Mouse (Mus musculus) liver, embryonic 14.5 days (tissue): ENCODE measurements around the gene Gfpt1. TPM values are rescaled to one million over a fixed set of nuclear protein-coding genes. Genes with fewer than 3 reads are reported as not detected.

Source experiments
- ATAC-seq: fragments of 200-750 bp; cut with Nextera tagmentation; 2 replicates; pipeline ENCODE4 v1.8.0; 2017; ENCODE audit warnings: moderate number of reproducible peaks, mild to moderate bottlenecking, moderate library complexity; ENCODE audit not compliant: insufficient read depth
- DNase-seq, 3 experiments: peaks; one replicate each; pipeline ENCODE4 v3.0.0-alpha.2; 2012 to 2013; ENCODE audit warnings: low read depth in 3 of 3, low spot score in 3 of 3
- H3K27ac ChIP-seq: fragments of 300-500 bp; sonication (generic); 2 replicates; pipeline ENCODE4 v1.5.1; 2014; ENCODE audit warnings: moderate library complexity, mild to moderate bottlenecking, control low read depth, inconsistent platforms
- H3K27me3 ChIP-seq: fragments of 300-500 bp; sonication (generic); 2 replicates; pipeline ENCODE4 v1.6.1; 2014; ENCODE audit warnings: mild to moderate bottlenecking, low read length, moderate library complexity; ENCODE audit not compliant: control insufficient read depth, insufficient read depth
- H3K36me3 ChIP-seq: fragments of 300-500 bp; sonication (generic); replicated peaks from 2 replicates; pipeline ENCODE4 v1.6.1; 2014; ENCODE audit warnings: low read depth; ENCODE audit not compliant: control insufficient read depth, insufficient read depth
- H3K4me1 ChIP-seq, 2 experiments: fragments of 200-500 bp in 1 of 2; fragments of 300-500 bp in 1 of 2; sonication (generic) in 1 of 2; replicated peaks; 2 replicates each; pipeline ENCODE4 v1.6.1; 2012 to 2014; ENCODE audit warnings: antibody characterized with exemption in 1 of 2, inconsistent platforms in 1 of 2, low read length in 1 of 2; ENCODE audit not compliant: control insufficient read depth in 2 of 2, insufficient read depth in 2 of 2
- H3K4me2 ChIP-seq: fragments of 300-500 bp; sonication (generic); 2 replicates; pipeline ENCODE4 v1.6.1; 2014; ENCODE audit warnings: low read depth, mild to moderate bottlenecking, control low read depth, moderate library complexity
- H3K4me3 ChIP-seq, 2 experiments: fragments of 200-500 bp in 1 of 2; fragments of 300-500 bp in 1 of 2; sonication (generic) in 1 of 2; 2 replicates each; pipeline ENCODE4 v1.5.1; 2012 to 2014; ENCODE audit warnings: low read depth in 2 of 2, low read length in 2 of 2, mild to moderate bottlenecking in 2 of 2, control low read depth in 1 of 2, inconsistent platforms in 1 of 2, moderate library complexity in 1 of 2; ENCODE audit not compliant: insufficient read depth in 1 of 2
- H3K9ac ChIP-seq: fragments of 300-500 bp; sonication (generic); replicated peaks from 2 replicates; pipeline ENCODE4 v1.6.1; 2014; ENCODE audit warnings: mild to moderate bottlenecking, control low read depth, moderate library complexity
- H3K9me3 ChIP-seq: fragments of 300-500 bp; sonication (generic); 2 replicates; pipeline ENCODE4 v1.6.1; 2016; ENCODE audit warnings: low read length, mixed read lengths; ENCODE audit not compliant: control insufficient read depth
- CTCF ChIP-seq: IDR thresholded peaks from 2 replicates; pipeline ENCODE4 v1.5.1; 2016; ENCODE audit warnings: antibody characterized with exemption, low read depth, control low read depth
- EP300 ChIP-seq: IDR thresholded peaks from 2 replicates; pipeline ENCODE4 v1.6.1; 2016; ENCODE audit warnings: antibody characterized with exemption, low read depth
- WGBS: fragments of 180-500 bp; shearing (Covaris S2); extraction: QIAGEN DNeasy Blood & Tissue Kit; methylation state at CpG from one replicate; pipeline ENCODE4 v1.1.7; 2014; ENCODE audit not compliant: insufficient replicate concordance; 5-methylcytosine and 5-hydroxymethylcytosine counted together
- polyA plus RNA-seq, 2 experiments: library from polyadenylated mRNA; depleted of rRNA in 1 of 2; stranded (reverse) in 1 of 2; unstranded in 1 of 2; fragments of >200 nt; fragmentation: Nextera tagmentation in 1 of 2; extraction: Ambion mirVana in 1 of 2; gene quantifications; 2 replicates each; pipeline versions ENCODE4 v1.2.1 to v1.2.3; 2012 to 2014

Gfpt1 gene
- polyA plus RNA-seq (2012; rRNA removed) (3.6 and 5.2 TPM in 2 replicates), polyA plus RNA-seq (2014; fragmentation: Nextera tagmentation; extraction: Ambion mirVana) (5.5 and 5.9 TPM in 2 replicates)

GRCm38 (mm10) chr6:87042337-87043130 lies at the start of gene Gfpt1:
Gene Gfpt1 (plus strand): TSS chr6:87042846.
- ATAC-seq (peak; percentile 96), DNase-seq (peak; percentile 82 to 85 (median 85))
- Histone ChIP-seq H3K36me3 (no peaks in the 10 kb centered on the region), H3K27ac (peak within 1 kb of the TSS; percentile 93), H3K27me3 (no peaks in the 10 kb centered on the region), H3K4me3 (peak within 1 kb of the TSS; percentile 74 to 82), H3K4me1 (peaks cover 8 to 15% of the 10 kb centered on the region in 2 experiments), H3K4me2 (peak within 1 kb of the TSS; percentile 94), H3K9me3 (no peaks in the 10 kb centered on the region), H3K9ac (peak within 1 kb of the TSS; percentile 83)
- WGBS: under 1% methylated on average over 68 of the region's 68 CpGs
- no peak for TF ChIP-seq EP300
- no peak for TF ChIP-seq CTCF

GRCm38 (mm10) chr6:86994254-86994653 lies 48.4 kb upstream of the Gfpt1 start:
- no peaks in the 10 kb centered on the region for H3K27me3 ChIP-seq

GRCm38 (mm10) chr6:86996629-86997307 lies 45.9 kb upstream of the Gfpt1 start:
- Histone ChIP-seq H3K36me3 (no peaks in the 10 kb centered on the region), H3K4me1 (no peaks in the 10 kb centered on the region), H3K27ac (no peak overlapping the region), H3K27me3 (no peaks in the 10 kb centered on the region), H3K9ac (no peak overlapping the region), H3K4me2 (no peak overlapping the region), H3K9me3 (no peaks in the 10 kb centered on the region), H3K4me3 (no peak overlapping the region)
- no peak for DNase-seq
- TF ChIP-seq EP300: no peak
- TF ChIP-seq CTCF: no peak
- WGBS: 77% methylated on average over 5 of the region's 5 CpGs
- ATAC-seq: no peak

More at GRCm38 (mm10) chr6:86994254-86994653, 48.4 kb upstream of the Gfpt1 start:
- no peak for ATAC-seq
- Histone ChIP-seq H3K9me3 (no peaks in the 10 kb centered on the region), H3K4me1 (no peaks in the 10 kb centered on the region), H3K4me2 (no peak overlapping the region), H3K36me3 (no peaks in the 10 kb centered on the region), H3K9ac (no peak overlapping the region), H3K4me3 (no peak overlapping the region), H3K27ac (no peak overlapping the region)
- TF ChIP-seq CTCF: no peak
- TF ChIP-seq EP300: no peak
- DNase-seq: no peak
- 27% methylated on average over 4 of the region's 4 CpGs for WGBS

GRCm38 (mm10) chr6:86997360-86997759 lies 45.3 kb upstream of the Gfpt1 start:
- ATAC-seq: no peak
- no peaks in the 10 kb centered on the region for H3K36me3 ChIP-seq
- no peaks in the 10 kb centered on the region for H3K27me3 ChIP-seq
- TF ChIP-seq EP300: no peak
- no peak for TF ChIP-seq CTCF
- no peak overlapping the region for H3K27ac ChIP-seq
- no peaks in the 10 kb centered on the region for H3K4me1 ChIP-seq
- H3K4me3 ChIP-seq: no peak overlapping the region
- DNase-seq: no peak
- H3K4me2 ChIP-seq: no peak overlapping the region
- H3K9ac ChIP-seq: no peak overlapping the region
- 73% methylated on average over 6 of the region's 6 CpGs for WGBS
- H3K9me3 ChIP-seq: no peaks in the 10 kb centered on the region

- Histone ChIP-seq H3K4me2 (no peak overlapping the region), H3K9me3 (no peaks in the 10 kb centered on the region), H3K36me3 (no peaks in the 10 kb centered on the region), H3K27me3 (no peaks in the 10 kb centered on the region), H3K9ac (no peak overlapping the region), H3K4me1 (0 out of 4 replicates have a peak, but pooled peaks cover 0 to 3% of the 10 kb centered on the region in 2 experiments), H3K4me3 (no peak overlapping the region), H3K27ac (no peak overlapping the region)
- no peak for TF ChIP-seq EP300
- TF ChIP-seq CTCF: no peak
- DNase-seq (no peak), ATAC-seq (no peak)
- 80% methylated on average over 6 of the region's 6 CpGs for WGBS
Observed at GRCm38 (mm10) chr6:87001995-87002394, 40.7 kb upstream of the Gfpt1 start.
